Mouse (Mus musculus): ENCODE data around the gene Syngr4.
"Not testable (repeated sequence)": the region's sequence is repeated elsewhere in the genome, so short reads cannot be mapped to it uniquely, and the experiment has no call there.

DNA sequence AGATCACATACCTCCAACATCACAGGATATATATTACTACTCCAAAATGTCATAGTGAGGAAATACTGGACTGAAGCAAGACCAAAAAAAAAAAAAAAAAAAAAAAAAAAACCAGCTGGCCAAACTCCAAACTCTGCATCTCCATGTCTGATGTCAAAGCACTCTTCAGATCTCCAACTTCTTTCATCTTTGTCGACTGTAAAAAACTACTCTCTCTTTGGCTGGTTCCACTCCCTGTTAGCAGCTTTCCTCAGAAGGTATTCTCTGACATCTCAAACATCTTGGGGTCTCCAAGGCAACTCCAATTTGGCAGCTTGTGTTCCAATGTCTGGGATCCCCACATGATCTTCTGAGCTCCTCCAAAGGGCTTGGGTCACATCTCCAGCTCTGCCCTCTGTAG lies 18.2 kb downstream of the Syngr4 start, which contains the start of gene Grin2d:
- TF ChIP-seq GATA1 (IDR thresholded peaks at IDR 0.05; ENCODE audit: borderline replicate concordance, low read length); FLI1 (IDR thresholded peaks at IDR 0.05; ENCODE audit: low read length): not testable (repeated sequence)
